Mouse (Mus musculus): ENCODE measurements around the gene Rufy2. TPM values are rescaled to one million over a fixed set of nuclear protein-coding genes. Genes with fewer than 3 reads are reported as not detected.

The Rufy2 gene
- polyA plus RNA-seq, 1 experiment from 2014 or later = 32.1 TPM

- no peak for ATAC-seq (ENCODE audit: insufficient number of reproducible peaks, insufficient read depth, low FRiP score, low TSS enrichment, low read depth)
- peaks cover 61% of the 10 kb centered on the region for H3K36me3 ChIP-seq
- 95% methylated on average over 6 of the region's 6 CpGs for WGBS
- no peak overlapping the region for H3K27ac ChIP-seq
- no peak overlapping the region for H3K4me2 ChIP-seq
- H3K4me3 ChIP-seq (replicated peaks) = no peak overlapping the region
- H3K4me1 ChIP-seq (replicated peaks) = peaks cover 6% of the 10 kb centered on the region; the same call in 1 of the 2 replicates
- H3K9me3 ChIP-seq = no peaks in the 10 kb centered on the region
- H3K27me3 ChIP-seq = no peaks in the 10 kb centered on the region
- no peak overlapping the region for H3K9ac ChIP-seq (replicated peaks)
Measured at GRCm38 (mm10) chr10:62984495-62984894, 4.5 kb downstream of the Rufy2 start.

DNA sequence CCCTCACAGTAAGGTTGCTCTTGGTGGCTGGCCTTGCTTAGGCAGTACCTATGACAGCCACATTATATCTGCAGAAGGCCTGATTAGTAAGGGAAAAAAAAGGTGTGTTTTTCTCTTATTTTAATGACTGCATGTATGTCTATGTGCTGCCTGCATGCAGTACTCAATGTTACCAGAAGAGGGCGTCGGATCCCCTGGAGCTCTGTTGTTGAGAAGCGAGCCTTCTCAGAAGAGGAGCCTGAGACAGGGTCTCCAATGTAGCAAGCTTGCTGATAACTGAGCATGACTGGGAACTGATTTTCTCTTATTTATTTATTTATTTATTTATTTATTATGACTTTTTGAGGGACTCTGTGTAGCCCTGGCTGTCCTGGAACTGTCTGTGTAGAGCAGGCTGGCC lies 7.3 kb downstream of the Rufy2 start:
- no peak for ATAC-seq (ENCODE audit: insufficient number of reproducible peaks, insufficient read depth, low FRiP score, low TSS enrichment, low read depth)

GRCm38 (mm10) chr10:62990636-62991035 lies 10.6 kb downstream of the Rufy2 start:
- no peaks in the 10 kb centered on the region for H3K9me3 ChIP-seq
- no peaks in the 10 kb centered on the region for H3K4me1 ChIP-seq (replicated peaks)
- no peak overlapping the region for H3K9ac ChIP-seq (replicated peaks)
- no peak for ATAC-seq (ENCODE audit: insufficient number of reproducible peaks, insufficient read depth, low FRiP score, low TSS enrichment, low read depth)
- H3K4me2 ChIP-seq = no peak overlapping the region
- H3K27me3 ChIP-seq = no peaks in the 10 kb centered on the region
- peaks cover 95% of the 10 kb centered on the region for H3K36me3 ChIP-seq
- no peak overlapping the region for H3K4me3 ChIP-seq (replicated peaks)
- WGBS = 91% methylated on average over 15 of the region's 15 CpGs
- no peak overlapping the region for H3K27ac ChIP-seq

More for the DNA sequence above, 7.3 kb downstream of the Rufy2 start:
- 37% methylated on average over 3 of the region's 3 CpGs for WGBS
- H3K9ac ChIP-seq (replicated peaks) = no peak overlapping the region
- no peak overlapping the region for H3K27ac ChIP-seq
- no peaks in the 10 kb centered on the region for H3K4me1 ChIP-seq (replicated peaks)
- H3K4me3 ChIP-seq (replicated peaks) = no peak overlapping the region
- H3K9me3 ChIP-seq = no peaks in the 10 kb centered on the region
- H3K27me3 ChIP-seq = no peaks in the 10 kb centered on the region
- H3K4me2 ChIP-seq = no peak overlapping the region
- peaks cover 90% of the 10 kb centered on the region for H3K36me3 ChIP-seq

DNA sequence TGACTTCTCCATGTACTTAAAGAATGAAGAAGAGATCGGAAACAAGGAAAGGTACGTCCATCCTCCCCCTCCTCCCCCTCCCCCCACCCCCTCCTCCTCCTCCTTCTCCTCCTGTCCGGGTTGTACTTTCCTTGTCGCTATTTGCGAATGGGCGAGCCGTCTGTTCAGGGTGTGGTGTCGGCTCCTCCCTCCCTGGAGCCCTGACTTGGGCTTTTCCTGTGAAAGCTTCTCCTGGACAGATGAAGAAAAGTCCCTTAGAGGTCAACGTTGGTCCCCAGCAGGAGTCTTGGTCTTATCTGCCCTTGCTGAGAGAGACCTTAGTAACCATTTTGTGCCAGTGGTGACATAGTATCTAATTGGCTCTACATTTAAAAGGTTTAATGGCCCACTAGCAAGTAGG lies 14.0 kb downstream of the Rufy2 start:
- Histone ChIP-seq H3K36me3 (peaks cover 95% of the 10 kb centered on the region), H3K4me2 (no peak overlapping the region), H3K9ac (replicated peaks) (no peak overlapping the region), H3K27ac (no peak overlapping the region), H3K9me3 (no peaks in the 10 kb centered on the region), H3K4me3 (replicated peaks) (no peak overlapping the region), H3K27me3 (no peaks in the 10 kb centered on the region), H3K4me1 (replicated peaks) (no peaks in the 10 kb centered on the region)
- 94% methylated on average over 4 of the region's 9 CpGs for WGBS
- ATAC-seq (ENCODE audit: insufficient number of reproducible peaks, insufficient read depth, low FRiP score, low TSS enrichment, low read depth) = no peak

- WGBS = 73% methylated on average over 9 of the region's 9 CpGs
- Histone ChIP-seq H3K27me3 (no peaks in the 10 kb centered on the region), H3K36me3 (peaks cover 93% of the 10 kb centered on the region), H3K4me3 (replicated peaks) (no peak overlapping the region), H3K4me1 (replicated peaks) (no peaks in the 10 kb centered on the region), H3K4me2 (no peak overlapping the region), H3K9ac (replicated peaks) (no peak overlapping the region), H3K9me3 (no peaks in the 10 kb centered on the region), H3K27ac (no peak overlapping the region)
- no peak for ATAC-seq (ENCODE audit: insufficient number of reproducible peaks, insufficient read depth, low FRiP score, low TSS enrichment, low read depth)
Measured at GRCm38 (mm10) chr10:63000584-63000983, 20.6 kb downstream of the Rufy2 start.

DNA sequence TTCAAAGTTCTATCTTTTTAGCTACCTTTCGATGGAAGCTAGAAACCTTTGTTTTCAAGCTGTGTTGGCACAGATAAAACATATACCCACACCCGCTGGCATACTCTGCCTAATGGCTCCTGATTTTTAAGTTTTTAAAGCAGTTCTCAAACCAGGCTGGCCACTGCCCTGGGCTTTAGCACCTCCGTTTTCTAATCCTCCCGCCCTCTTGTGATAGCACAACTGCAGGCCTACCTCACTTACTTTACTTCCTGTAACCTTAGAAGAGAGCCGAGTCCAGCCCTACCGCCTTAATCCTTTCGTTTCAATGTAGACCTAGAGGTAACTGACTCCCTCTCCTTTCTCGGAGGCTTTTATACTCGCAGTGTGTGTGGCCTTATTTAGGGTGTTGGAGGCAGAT lies 23.2 kb downstream of the Rufy2 start:
- no peak overlapping the region for H3K4me3 ChIP-seq (replicated peaks)
- no peak overlapping the region for H3K27ac ChIP-seq
- no peaks in the 10 kb centered on the region for H3K4me1 ChIP-seq (replicated peaks)
- 71% methylated on average over 9 of the region's 9 CpGs for WGBS
- peaks cover 94% of the 10 kb centered on the region for H3K36me3 ChIP-seq
- H3K4me2 ChIP-seq = no peak overlapping the region
- H3K9me3 ChIP-seq = no peaks in the 10 kb centered on the region
- no peak for ATAC-seq (ENCODE audit: insufficient number of reproducible peaks, insufficient read depth, low FRiP score, low TSS enrichment, low read depth)
- no peak overlapping the region for H3K9ac ChIP-seq (replicated peaks)
- H3K27me3 ChIP-seq = no peaks in the 10 kb centered on the region

GRCm38 (mm10) chr10:63004556-63004955 lies 24.5 kb downstream of the Rufy2 start:
- no peaks in the 10 kb centered on the region for H3K9me3 ChIP-seq
- no peak overlapping the region for H3K4me3 ChIP-seq (replicated peaks)
- peaks cover 94% of the 10 kb centered on the region for H3K36me3 ChIP-seq
- H3K27ac ChIP-seq = no peak overlapping the region
- ATAC-seq (ENCODE audit: insufficient number of reproducible peaks, insufficient read depth, low FRiP score, low TSS enrichment, low read depth) = no peak
- no peaks in the 10 kb centered on the region for H3K4me1 ChIP-seq (replicated peaks)
- H3K9ac ChIP-seq (replicated peaks) = no peak overlapping the region
- H3K27me3 ChIP-seq = no peaks in the 10 kb centered on the region
- H3K4me2 ChIP-seq = no peak overlapping the region
- WGBS = 90% methylated on average over 9 of the region's 9 CpGs

- 74% methylated on average over 3 of the region's 3 CpGs for WGBS
- no peaks in the 10 kb centered on the region for H3K4me1 ChIP-seq (replicated peaks)
- H3K4me2 ChIP-seq = no peak overlapping the region
- peaks cover 91% of the 10 kb centered on the region for H3K36me3 ChIP-seq
- no peak overlapping the region for H3K4me3 ChIP-seq (replicated peaks)
- no peaks in the 10 kb centered on the region for H3K9me3 ChIP-seq
- H3K27ac ChIP-seq = no peak overlapping the region
- no peak for ATAC-seq (ENCODE audit: insufficient number of reproducible peaks, insufficient read depth, low FRiP score, low TSS enrichment, low read depth)
- H3K27me3 ChIP-seq = no peaks in the 10 kb centered on the region
- H3K9ac ChIP-seq (replicated peaks) = no peak overlapping the region
Measured at GRCm38 (mm10) chr10:63008193-63008592, 28.2 kb downstream of the Rufy2 start.

DNA sequence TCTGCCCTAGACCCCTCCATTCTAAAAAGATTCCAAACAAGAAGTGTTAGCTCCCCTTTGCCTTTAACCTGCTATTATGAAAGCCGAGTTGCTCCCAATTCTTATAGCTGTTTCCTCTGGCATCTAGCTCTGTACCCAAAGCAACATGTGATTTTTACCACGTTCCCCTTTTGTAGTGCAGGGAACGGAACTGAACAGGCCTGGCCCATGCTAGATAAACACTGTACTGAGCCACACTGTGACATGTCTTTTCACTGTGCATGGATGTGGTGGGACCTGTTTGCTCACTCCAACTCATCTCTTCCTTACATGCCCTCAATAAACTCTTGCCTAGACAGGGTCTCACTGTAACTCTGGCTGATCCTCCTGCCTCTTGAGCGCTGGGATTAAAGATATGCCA lies 30.2 kb downstream of the Rufy2 start:
- no peaks in the 10 kb centered on the region for H3K9me3 ChIP-seq
- no peaks in the 10 kb centered on the region for H3K27me3 ChIP-seq
- no peaks in the 10 kb centered on the region for H3K4me1 ChIP-seq (replicated peaks)
- ATAC-seq (ENCODE audit: insufficient number of reproducible peaks, insufficient read depth, low FRiP score, low TSS enrichment, low read depth) = no peak
- WGBS = 82% methylated on average over 4 of the region's 4 CpGs
- H3K27ac ChIP-seq = no peak overlapping the region
- no peak overlapping the region for H3K9ac ChIP-seq (replicated peaks)
- H3K4me2 ChIP-seq = no peak overlapping the region
- peaks cover 91% of the 10 kb centered on the region for H3K36me3 ChIP-seq
- H3K4me3 ChIP-seq (replicated peaks) = no peak overlapping the region

DNA sequence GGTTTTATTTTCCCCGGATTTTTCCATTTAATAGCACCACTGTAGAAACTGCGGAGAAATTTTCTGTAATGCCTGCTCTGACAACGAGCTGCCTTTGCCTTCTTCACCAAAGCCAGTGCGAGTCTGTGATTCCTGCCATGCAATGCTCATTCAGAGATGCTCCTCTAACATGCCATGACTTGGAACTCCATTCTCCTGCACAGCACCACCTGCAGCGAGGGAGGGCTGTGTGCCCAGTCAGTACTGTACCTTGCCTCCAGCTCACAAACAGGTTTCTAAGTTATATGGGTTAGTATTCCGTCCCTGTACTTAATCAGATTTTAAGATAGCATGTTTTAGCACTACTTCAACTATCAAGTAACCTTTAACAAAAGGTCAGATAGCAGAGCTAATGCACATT lies 31.5 kb downstream of the Rufy2 start:
- 91% methylated on average over 6 of the region's 6 CpGs for WGBS
- Histone ChIP-seq H3K27ac (no peak overlapping the region), H3K36me3 (peaks cover 93% of the 10 kb centered on the region), H3K9me3 (no peaks in the 10 kb centered on the region), H3K9ac (replicated peaks) (no peak overlapping the region), H3K4me2 (no peak overlapping the region), H3K4me1 (replicated peaks) (no peaks in the 10 kb centered on the region), H3K27me3 (no peaks in the 10 kb centered on the region), H3K4me3 (replicated peaks) (no peak overlapping the region)
- ATAC-seq (ENCODE audit: insufficient number of reproducible peaks, insufficient read depth, low FRiP score, low TSS enrichment, low read depth) = no peak

GRCm38 (mm10) chr10:63013476-63013875 lies 33.5 kb downstream of the Rufy2 start:
- peaks cover 88% of the 10 kb centered on the region for H3K36me3 ChIP-seq
- ATAC-seq (ENCODE audit: insufficient number of reproducible peaks, insufficient read depth, low FRiP score, low TSS enrichment, low read depth) = no peak
- H3K27me3 ChIP-seq = no peaks in the 10 kb centered on the region
- no peak overlapping the region for H3K4me2 ChIP-seq
- H3K4me1 ChIP-seq (replicated peaks) = no peaks in the 10 kb centered on the region
- H3K27ac ChIP-seq = no peak overlapping the region
- no peaks in the 10 kb centered on the region for H3K9me3 ChIP-seq
- no peak overlapping the region for H3K4me3 ChIP-seq (replicated peaks)
- no peak overlapping the region for H3K9ac ChIP-seq (replicated peaks)
- WGBS = 71% methylated on average over 3 of the region's 3 CpGs

DNA sequence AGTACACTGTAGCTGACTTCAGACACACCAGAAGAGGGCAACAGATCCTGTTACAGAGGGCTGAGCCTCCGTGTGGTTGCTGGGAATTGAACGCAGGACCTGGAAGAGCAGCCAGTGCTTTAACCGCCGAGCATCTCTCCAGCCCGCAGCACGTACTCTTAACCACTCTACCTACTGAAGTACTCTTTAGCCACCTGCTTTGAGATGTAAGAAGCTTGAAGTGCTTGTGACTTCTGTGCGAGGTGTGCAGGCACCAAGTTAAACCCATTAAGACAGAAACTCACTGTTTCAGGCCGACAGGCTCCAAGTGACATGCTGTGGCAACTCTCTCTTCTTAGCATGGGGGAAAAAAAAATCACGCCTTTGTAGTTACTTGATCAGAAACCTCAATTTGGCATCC lies 34.1 kb downstream of the Rufy2 start:
- Histone ChIP-seq H3K9ac (replicated peaks) (no peak overlapping the region), H3K4me1 (replicated peaks) (no peaks in the 10 kb centered on the region), H3K4me3 (replicated peaks) (no peak overlapping the region), H3K4me2 (no peak overlapping the region), H3K36me3 (peaks cover 86% of the 10 kb centered on the region), H3K27me3 (no peaks in the 10 kb centered on the region), H3K9me3 (no peaks in the 10 kb centered on the region), H3K27ac (no peak overlapping the region)
- WGBS = 85% methylated on average over 9 of the region's 9 CpGs
- no peak for ATAC-seq (ENCODE audit: insufficient number of reproducible peaks, insufficient read depth, low FRiP score, low TSS enrichment, low read depth)

Measured in limb, embryonic 12.5 days (tissue).